Mouse (Mus musculus) embryonic facial prominence, embryonic 12.5 days (tissue): ENCODE results near the gene Ces2h. TPM values are rescaled to one million over a fixed set of nuclear protein-coding genes. Genes with fewer than 3 reads are reported as not detected.

Experiments used
- polyA plus RNA-seq: library from polyadenylated mRNA; unstranded; fragments of >200 nt; fragmentation: Nextera tagmentation; extraction: Ambion mirVana; gene quantifications from 2 replicates; pipeline ENCODE4 v1.2.1, GENCODE M21; 2016

The Ces2h gene
- polyA plus RNA-seq, 1 experiment from 2014 or later, result not detected

Other genes with a start within 250 kb of the Ces2h start
- 0.23 TPM in 1 of 2 replicates, not detected in the other for gene Ces2b, start 169.3 kb upstream of the Ces2h start, polyA plus RNA-seq
- not detected in 2 replicates for gene Ces2c, start 153.8 kb upstream of the Ces2h start, polyA plus RNA-seq
- gene Ces2e, start 74.6 kb upstream of the Ces2h start, polyA plus RNA-seq, result not detected in 2 replicates
- not detected in 2 replicates for gene Ces2f, start 53.5 kb upstream of the Ces2h start, polyA plus RNA-seq
- not detected in 2 replicates for gene Ces2g, start 39.1 kb upstream of the Ces2h start, polyA plus RNA-seq
- not detected in 2 replicates for gene Ces3a, start 47.7 kb downstream of the Ces2h start, polyA plus RNA-seq
- gene Ces3b, start 82.9 kb downstream of the Ces2h start, polyA plus RNA-seq, result not detected in 2 replicates
- not detected in 2 replicates for gene Ces4a, start 130.9 kb downstream of the Ces2h start, polyA plus RNA-seq
- gene Cbfb, start 169.8 kb downstream of the Ces2h start, polyA plus RNA-seq, result 120 and 124 TPM in 2 replicates
- 26.3 and 26.7 TPM in 2 replicates for gene D230025D16Rik, start 224.3 kb downstream of the Ces2h start, polyA plus RNA-seq